Mouse (Mus musculus): ENCODE results near the gene Nkiras1. TPM values are rescaled to one million over a fixed set of nuclear protein-coding genes. Genes with fewer than 3 reads are reported as not detected.
"Not testable (repeated sequence)": the region's sequence is repeated elsewhere in the genome, so short reads cannot be mapped to it uniquely, and the experiment has no call there.

The Nkiras1 gene
- polyA plus RNA-seq, 1 experiment from 2014 or later: 50.8 TPM

- DNase-seq (ENCODE audit: low spot score); H3K27ac ChIP-seq; H3K4me2 ChIP-seq (replicated peaks); H3K9me3 ChIP-seq (ENCODE audit: control insufficient read depth, low read length); ATAC-seq (ENCODE audit: low FRiP score); H3K27me3 ChIP-seq (ENCODE audit: control insufficient read depth, insufficient read depth, low read length); H3K36me3 ChIP-seq (replicated peaks; ENCODE audit: control insufficient read depth, insufficient read depth); H3K9ac ChIP-seq; H3K4me3 ChIP-seq (replicated peaks; ENCODE audit: low read length): not testable (repeated sequence)
- 0 out of 2 replicates have a peak, but pooled peaks cover 11% of the 10 kb centered on the region for H3K4me1 ChIP-seq (replicated peaks; ENCODE audit: control insufficient read depth, insufficient read depth, low read length)
- 84% methylated on average over 2 of the region's 2 CpGs for WGBS
Measured at GRCm38 (mm10) chr14:18236496-18237235, 34.3 kb upstream of the Nkiras1 start.

- WGBS: 59% methylated on average over 4 of the region's 4 CpGs
- H3K4me1 ChIP-seq (replicated peaks; ENCODE audit: control insufficient read depth, insufficient read depth, low read length): 0 out of 2 replicates have a peak, but pooled peaks cover 11% of the 10 kb centered on the region
- peak overlapping the region; percentile 92 for H3K4me3 ChIP-seq (replicated peaks; ENCODE audit: low read length)
- H3K27ac ChIP-seq: peak overlapping the region; percentile 76; the same call in 1 of the 2 replicates
- no peaks in the 10 kb centered on the region for H3K36me3 ChIP-seq (replicated peaks; ENCODE audit: control insufficient read depth, insufficient read depth)
- no peaks in the 10 kb centered on the region for H3K9me3 ChIP-seq (ENCODE audit: control insufficient read depth, low read length)
- H3K27me3 ChIP-seq (ENCODE audit: control insufficient read depth, insufficient read depth, low read length): no peaks in the 10 kb centered on the region
- no peak for ATAC-seq (ENCODE audit: low FRiP score)
- peak overlapping the region; percentile 65; the same call in 1 of the 2 replicates for H3K9ac ChIP-seq
- DNase-seq (ENCODE audit: low spot score): no peak
- peak overlapping the region; percentile 69 for H3K4me2 ChIP-seq (replicated peaks)
Measured at GRCm38 (mm10) chr14:18237381-18237780, 33.6 kb upstream of the Nkiras1 start.

GRCm38 (mm10) chr14:18238131-18238749 lies 32.7 kb upstream of the Nkiras1 start:
- no peaks in the 10 kb centered on the region for H3K27me3 ChIP-seq (ENCODE audit: control insufficient read depth, insufficient read depth, low read length)
- under 1% methylated on average over 68 of the region's 71 CpGs for WGBS
- H3K9ac ChIP-seq: peak overlapping the region; percentile 65
- peak overlapping the region; percentile 69 for H3K4me2 ChIP-seq (replicated peaks)
- peak; percentile 95 for DNase-seq (ENCODE audit: low spot score)
- peak; percentile 96 for ATAC-seq (ENCODE audit: low FRiP score)
- H3K27ac ChIP-seq: peak overlapping the region; percentile 76
- no peaks in the 10 kb centered on the region for H3K9me3 ChIP-seq (ENCODE audit: control insufficient read depth, low read length)
- no peaks in the 10 kb centered on the region for H3K36me3 ChIP-seq (replicated peaks; ENCODE audit: control insufficient read depth, insufficient read depth)
- 0 out of 2 replicates have a peak, but pooled peaks cover 11% of the 10 kb centered on the region for H3K4me1 ChIP-seq (replicated peaks; ENCODE audit: control insufficient read depth, insufficient read depth, low read length)
- H3K4me3 ChIP-seq (replicated peaks; ENCODE audit: low read length): peak overlapping the region; percentile 92

- H3K36me3 ChIP-seq (replicated peaks; ENCODE audit: control insufficient read depth, insufficient read depth): no peaks in the 10 kb centered on the region
- H3K9ac ChIP-seq: peak within 1 kb of the TSS; percentile 65
- H3K27me3 ChIP-seq (ENCODE audit: control insufficient read depth, insufficient read depth, low read length): no peaks in the 10 kb centered on the region
- peak within 1 kb of the TSS; percentile 92 for H3K4me3 ChIP-seq (replicated peaks; ENCODE audit: low read length)
- H3K4me1 ChIP-seq (replicated peaks; ENCODE audit: control insufficient read depth, insufficient read depth, low read length): 0 out of 2 replicates have a peak, but pooled peaks cover 11% of the 10 kb centered on the region
- peak; percentile 90 for DNase-seq (ENCODE audit: low spot score)
- peak within 1 kb of the TSS; percentile 76 for H3K27ac ChIP-seq
- peak; percentile 92 for ATAC-seq (ENCODE audit: low FRiP score)
- no peaks in the 10 kb centered on the region for H3K9me3 ChIP-seq (ENCODE audit: control insufficient read depth, low read length)
- under 1% methylated on average over 65 of the region's 66 CpGs for whole genome bisulfite sequencing
- H3K4me2 ChIP-seq (replicated peaks): peak within 1 kb of the TSS; percentile 69
Measured at GRCm38 (mm10) chr14:18238750-18239731, 31.9 kb upstream of the Nkiras1 start, which contains the start of gene Nr1d2. Gene Nr1d2 (minus strand): TSS chr14:18239127.

- 76% methylated on average over 7 of the region's 7 CpGs for WGBS
- no peaks in the 10 kb centered on the region for H3K9me3 ChIP-seq (ENCODE audit: control insufficient read depth, low read length)
- H3K36me3 ChIP-seq (replicated peaks; ENCODE audit: control insufficient read depth, insufficient read depth): no peaks in the 10 kb centered on the region
- ATAC-seq (ENCODE audit: low FRiP score) (no peak), DNase-seq (ENCODE audit: low spot score) (no peak)
- no peaks in the 10 kb centered on the region for H3K27me3 ChIP-seq (ENCODE audit: control insufficient read depth, insufficient read depth, low read length)
- no peak overlapping the region for H3K4me3 ChIP-seq (replicated peaks; ENCODE audit: low read length)
- no peak overlapping the region for H3K9ac ChIP-seq
- H3K4me2 ChIP-seq (replicated peaks): no peak overlapping the region
- no peak overlapping the region for H3K27ac ChIP-seq
- 0 out of 2 replicates have a peak, but pooled peaks cover 11% of the 10 kb centered on the region for H3K4me1 ChIP-seq (replicated peaks; ENCODE audit: control insufficient read depth, insufficient read depth, low read length)
Measured at GRCm38 (mm10) chr14:18240132-18240531, 30.8 kb upstream of the Nkiras1 start.

GRCm38 (mm10) chr14:18241786-18242185 lies 29.1 kb upstream of the Nkiras1 start:
- Histone ChIP-seq H3K4me3 (replicated peaks; ENCODE audit: low read length) (no peak overlapping the region), H3K9me3 (ENCODE audit: control insufficient read depth, low read length) (no peaks in the 10 kb centered on the region), H3K4me2 (replicated peaks) (no peak overlapping the region), H3K9ac (no peak overlapping the region), H3K4me1 (replicated peaks; ENCODE audit: control insufficient read depth, insufficient read depth, low read length) (0 out of 2 replicates have a peak, but pooled peaks cover 11% of the 10 kb centered on the region), H3K27me3 (ENCODE audit: control insufficient read depth, insufficient read depth, low read length) (no peaks in the 10 kb centered on the region), H3K27ac (no peak overlapping the region), H3K36me3 (replicated peaks; ENCODE audit: control insufficient read depth, insufficient read depth) (no peaks in the 10 kb centered on the region)
- WGBS: 88% methylated on average over 4 of the region's 4 CpGs
- no peak for DNase-seq (ENCODE audit: low spot score)
- no peak for ATAC-seq (ENCODE audit: low FRiP score)

GRCm38 (mm10) chr14:18242638-18243130 lies 28.3 kb upstream of the Nkiras1 start:
- no peaks in the 10 kb centered on the region for H3K27me3 ChIP-seq (ENCODE audit: control insufficient read depth, insufficient read depth, low read length)
- no peak overlapping the region for H3K27ac ChIP-seq
- DNase-seq (ENCODE audit: low spot score) (no peak), ATAC-seq (ENCODE audit: low FRiP score) (no peak)
- 0 out of 2 replicates have a peak, but pooled peaks cover 8% of the 10 kb centered on the region for H3K4me1 ChIP-seq (replicated peaks; ENCODE audit: control insufficient read depth, insufficient read depth, low read length)
- no peak overlapping the region for H3K4me3 ChIP-seq (replicated peaks; ENCODE audit: low read length)
- no peaks in the 10 kb centered on the region for H3K9me3 ChIP-seq (ENCODE audit: control insufficient read depth, low read length)
- WGBS: 92% methylated on average over 21 of the region's 21 CpGs
- H3K9ac ChIP-seq: no peak overlapping the region
- H3K36me3 ChIP-seq (replicated peaks; ENCODE audit: control insufficient read depth, insufficient read depth): no peaks in the 10 kb centered on the region
- H3K4me2 ChIP-seq (replicated peaks): no peak overlapping the region

- Histone ChIP-seq H3K9me3 (ENCODE audit: control insufficient read depth, low read length) (no peaks in the 10 kb centered on the region), H3K27ac (no peak overlapping the region), H3K9ac (no peak overlapping the region), H3K36me3 (replicated peaks; ENCODE audit: control insufficient read depth, insufficient read depth) (peaks cover 7% of the 10 kb centered on the region; the same call in 1 of the 2 replicates), H3K4me2 (replicated peaks) (no peak overlapping the region), H3K27me3 (ENCODE audit: control insufficient read depth, insufficient read depth, low read length) (no peaks in the 10 kb centered on the region), H3K4me1 (replicated peaks; ENCODE audit: control insufficient read depth, insufficient read depth, low read length) (no peaks in the 10 kb centered on the region), H3K4me3 (replicated peaks; ENCODE audit: low read length) (no peak overlapping the region)
- whole genome bisulfite sequencing: 85% methylated on average over 3 of the region's 3 CpGs
- ATAC-seq (ENCODE audit: low FRiP score) (no peak), DNase-seq (ENCODE audit: low spot score) (no peak)
Measured at GRCm38 (mm10) chr14:18261203-18261602, 9.7 kb upstream of the Nkiras1 start.

All from hindbrain, embryonic 14.5 days (tissue).